Mouse (Mus musculus): ENCODE data around the gene Dnajc13.

Gene Dnajc13

DNA sequence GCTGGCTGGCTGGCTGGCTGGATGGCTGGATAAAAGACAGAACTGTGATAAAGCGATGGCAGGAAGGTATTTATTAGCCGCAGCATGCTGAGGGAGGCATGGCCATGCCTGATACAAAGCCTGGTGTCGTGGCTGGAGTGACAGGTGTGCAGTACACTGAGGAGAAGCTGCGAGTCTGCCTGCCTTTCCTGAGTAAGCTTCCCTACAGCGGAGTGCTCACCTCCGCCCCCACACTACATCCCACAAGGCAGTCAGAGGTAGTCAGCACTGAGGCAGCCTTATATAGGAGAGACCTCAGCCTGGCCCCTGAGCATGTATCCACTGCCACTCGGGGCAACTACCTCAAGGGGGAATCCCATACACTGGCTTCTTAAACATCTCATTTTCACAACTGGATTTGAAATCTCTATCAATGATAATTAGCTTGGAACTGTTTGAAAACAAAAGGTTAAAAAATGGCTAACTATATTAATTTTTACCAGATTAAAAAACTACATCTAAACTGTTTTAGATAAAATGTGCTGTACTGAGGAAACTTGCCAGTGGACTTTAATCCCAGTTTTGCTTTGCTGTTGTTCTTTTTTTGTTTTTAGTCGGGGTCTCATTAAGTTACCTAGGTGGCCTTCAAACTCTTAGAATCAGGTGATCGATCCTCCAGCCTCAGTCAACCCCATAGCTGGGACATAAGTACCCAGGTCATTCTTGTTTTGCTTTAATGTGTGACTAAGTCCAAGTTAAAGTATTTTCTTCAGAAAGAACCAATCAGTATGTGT, 8.1 kb downstream of the Dnajc13 start:
- in situ Hi-C loops (cut with MboI), result no loop called here

DNA sequence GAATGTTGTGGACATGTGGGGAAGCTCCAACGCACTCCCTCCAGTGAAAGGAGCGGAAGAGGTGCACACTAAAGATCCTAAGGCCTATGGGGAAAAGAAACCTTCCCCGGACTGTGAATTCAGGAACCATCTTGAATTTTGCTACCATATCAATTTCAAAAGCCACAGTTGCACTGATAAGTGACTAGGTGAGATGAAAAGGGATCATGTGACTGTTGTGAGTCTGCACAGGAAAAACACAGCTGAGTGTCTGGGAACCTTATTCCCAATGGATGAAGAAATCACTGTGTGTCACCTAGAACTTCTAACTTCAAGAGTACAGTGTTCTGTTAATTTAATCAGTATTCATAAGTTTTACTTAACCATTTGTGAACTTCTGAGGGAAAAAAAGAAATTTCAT, 10.1 kb downstream of the Dnajc13 start:
- in situ Hi-C loops (cut with MboI), result no loop called here

DNA sequence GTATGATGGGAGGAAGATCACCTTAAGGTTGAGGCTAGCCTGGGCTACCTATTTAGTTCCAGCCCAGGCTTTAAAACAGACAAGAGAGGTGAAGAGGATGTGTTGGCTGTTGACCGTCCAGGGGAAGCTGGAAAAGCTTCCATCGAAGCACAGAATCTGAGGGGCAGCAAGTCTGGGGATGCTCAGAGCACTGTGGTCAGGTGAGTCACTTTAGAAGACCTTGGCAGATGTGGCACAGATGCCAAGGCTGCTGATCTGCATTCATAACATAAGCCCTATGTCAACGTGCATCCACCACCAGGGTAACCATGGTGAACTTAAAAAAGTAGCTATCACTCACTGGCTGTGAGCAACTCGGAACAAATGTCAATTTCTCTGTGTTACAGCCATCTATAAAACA, 11.0 kb downstream of the Dnajc13 start:
- in situ Hi-C loops (cut with MboI), result no loop called here

DNA sequence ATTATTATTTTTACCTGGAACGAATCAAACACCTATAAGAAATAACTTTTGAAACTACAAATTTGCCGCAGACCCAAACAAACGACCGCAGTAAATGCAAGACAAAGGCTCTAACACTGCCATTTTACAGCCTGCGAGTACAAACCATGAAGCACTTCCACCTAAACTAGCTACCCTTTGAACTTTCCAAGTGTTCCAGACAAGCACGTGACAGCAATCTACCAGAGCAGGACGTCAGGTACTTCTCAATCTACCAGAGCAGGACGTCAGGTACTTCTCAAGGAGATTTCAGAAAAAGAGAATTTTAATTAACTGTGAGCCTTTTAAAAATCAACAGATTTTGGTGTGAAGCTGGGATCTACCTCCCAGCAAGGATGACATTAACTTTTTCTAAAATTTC, 11.6 kb downstream of the Dnajc13 start:
- in situ Hi-C loops (cut with MboI), result no loop called here

DNA sequence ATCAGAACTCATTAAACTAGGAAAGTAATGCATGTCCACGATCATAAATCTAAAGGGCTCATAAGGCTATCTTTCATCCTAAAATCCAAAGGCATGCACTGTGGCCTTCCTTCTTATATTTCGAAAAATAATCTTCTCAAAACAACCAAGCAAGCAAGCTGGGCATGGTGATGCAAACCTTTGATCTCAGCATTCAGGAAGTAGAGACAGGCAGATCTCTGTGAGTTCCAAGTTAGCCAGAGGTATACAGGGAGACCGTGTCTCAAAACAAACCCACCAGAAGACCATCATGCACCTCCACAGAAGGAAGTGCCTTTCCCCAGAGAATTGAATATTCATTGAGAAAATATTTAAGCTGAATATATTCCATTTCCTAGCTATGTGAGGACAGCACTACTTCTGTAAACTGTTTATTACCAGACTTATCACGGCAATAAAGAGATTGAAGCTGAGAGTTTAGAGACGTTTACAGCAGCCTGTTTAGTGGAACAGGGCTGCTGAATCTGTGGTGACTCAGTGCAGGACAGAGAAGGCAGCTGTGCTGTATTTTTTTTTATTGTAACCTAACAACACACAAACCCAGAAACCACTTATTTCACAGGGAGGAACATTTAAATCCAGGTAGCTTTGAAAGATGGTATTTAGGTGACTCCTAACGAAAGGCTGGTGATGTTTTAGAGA, 15.3 kb downstream of the Dnajc13 start:
- in situ Hi-C loops (cut with MboI), result no loop called here

DNA sequence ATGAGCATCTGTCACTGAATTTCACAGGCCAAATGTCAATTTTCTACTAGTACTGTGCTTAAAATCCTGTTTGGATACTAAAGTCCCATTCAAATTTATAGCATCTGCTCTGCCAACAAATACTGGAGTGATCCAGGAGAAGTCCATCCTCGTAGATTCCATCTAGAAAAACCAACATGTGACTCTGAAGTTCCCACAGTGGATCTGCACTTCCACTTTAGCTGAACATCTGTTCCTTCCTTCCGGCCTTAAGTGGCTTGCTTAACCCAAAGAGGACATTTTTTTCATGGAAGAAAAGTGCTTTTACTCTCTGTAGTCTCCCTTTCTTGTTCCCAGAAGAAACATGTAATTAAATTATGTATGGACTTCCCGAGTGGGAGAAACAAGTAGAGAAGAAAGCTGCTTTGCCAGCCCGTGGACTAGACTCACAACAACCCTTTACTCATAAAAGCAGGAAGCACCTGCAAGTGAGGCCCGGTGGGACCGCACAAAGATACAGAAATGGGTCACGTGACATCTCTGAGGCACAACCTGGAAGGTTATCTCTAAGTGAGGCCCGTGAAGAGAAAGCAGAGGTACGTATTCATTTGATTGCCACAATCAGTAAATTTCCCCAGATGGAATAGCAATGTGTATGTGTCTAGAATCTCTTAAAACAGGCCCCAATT, 18.8 kb downstream of the Dnajc13 start:
- in situ Hi-C loops (cut with MboI), result no loop called here

DNA sequence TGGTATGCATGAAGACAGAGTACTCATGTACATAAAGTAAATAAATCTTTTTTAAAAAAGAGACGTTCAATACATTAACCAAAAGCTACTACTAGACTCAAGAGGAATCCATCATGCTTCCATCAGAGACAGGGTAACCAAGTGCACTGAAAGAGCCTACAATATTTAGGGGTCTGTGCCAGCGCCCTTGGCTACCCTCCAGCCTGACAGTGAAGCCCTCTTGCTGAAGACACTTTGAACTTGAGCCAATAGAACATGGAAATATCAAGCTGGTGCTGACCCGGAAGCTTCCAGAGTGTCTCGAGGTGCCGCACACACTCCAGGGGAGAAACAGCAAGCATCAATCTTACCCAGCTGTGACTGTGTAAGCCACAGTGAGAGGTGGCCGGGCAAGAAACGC, 22.6 kb downstream of the Dnajc13 start:
- in situ Hi-C loops (cut with MboI), result no loop called here

DNA sequence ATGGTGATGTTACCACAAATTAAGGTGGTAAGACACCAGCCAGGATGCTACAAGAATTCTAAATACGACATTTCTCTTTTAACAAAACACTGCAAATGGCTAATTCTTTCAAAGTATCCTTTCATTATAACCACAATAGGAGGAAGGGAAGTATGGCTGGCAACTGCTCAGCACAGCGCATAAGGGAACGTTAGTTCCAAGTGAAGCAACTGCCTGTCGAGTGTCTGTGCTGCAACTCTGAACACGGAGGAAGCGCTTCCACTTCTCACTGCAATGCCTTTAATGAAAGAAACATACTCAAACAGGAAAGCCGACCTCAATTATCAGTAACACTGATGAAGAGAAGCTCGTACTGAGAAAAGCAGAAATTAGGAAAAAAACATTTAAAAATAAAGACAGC, 23.7 kb downstream of the Dnajc13 start:
- in situ Hi-C loops (cut with MboI), result no loop called here

DNA sequence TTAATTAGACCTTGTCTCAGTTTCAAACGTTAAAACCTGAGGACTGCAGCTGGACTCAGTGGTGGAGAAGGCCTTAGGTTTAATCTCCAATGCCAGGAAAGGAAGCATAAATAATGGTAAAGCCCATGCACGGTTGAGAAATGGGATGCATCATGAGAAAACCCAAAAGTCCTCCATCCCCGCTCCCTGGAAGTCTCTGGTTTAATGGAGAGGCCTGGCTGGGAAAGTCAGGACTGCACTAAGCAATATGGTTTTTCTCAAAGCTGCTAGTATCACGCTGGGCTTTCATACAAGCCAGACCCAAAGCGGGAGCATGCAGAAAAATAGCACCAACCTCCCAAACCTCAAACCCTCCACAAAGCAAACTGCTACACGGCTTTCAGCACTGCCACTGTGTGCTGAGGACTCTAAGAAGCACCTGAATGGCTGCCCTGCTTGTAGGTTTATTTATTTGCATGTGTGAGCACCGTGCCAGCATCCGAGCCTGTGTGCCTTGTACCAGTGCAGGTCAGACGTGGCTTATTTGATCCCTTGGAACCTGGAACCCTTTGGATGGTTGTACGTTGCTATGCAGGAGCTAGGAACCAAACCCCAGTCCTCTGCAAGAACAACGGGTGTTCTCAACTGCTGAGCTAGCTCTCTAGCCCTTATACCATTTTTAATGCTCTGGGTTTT, 26.3 kb downstream of the Dnajc13 start:
- in situ Hi-C loops (cut with MboI), result no loop called here

DNA sequence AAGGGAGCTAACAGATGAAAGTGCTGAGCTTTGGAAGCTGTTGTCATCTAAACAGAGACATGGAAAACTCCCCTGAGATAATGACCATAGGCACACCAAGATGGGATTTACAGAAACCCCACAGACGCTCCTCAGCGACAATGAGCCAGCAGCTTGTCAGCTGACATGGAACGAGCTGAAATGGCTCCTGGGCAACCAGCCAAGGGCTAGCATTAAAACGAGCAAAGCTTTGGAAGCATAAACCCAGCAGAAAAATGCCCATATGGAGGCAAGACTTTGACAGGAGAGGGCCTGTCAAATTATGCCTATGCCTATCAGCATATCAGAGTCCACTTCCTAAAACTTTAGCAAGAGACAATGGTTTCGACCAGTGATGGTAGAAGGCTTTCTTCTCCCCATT, 27.0 kb downstream of the Dnajc13 start:
- in situ Hi-C loops (cut with MboI), result no loop called here

DNA sequence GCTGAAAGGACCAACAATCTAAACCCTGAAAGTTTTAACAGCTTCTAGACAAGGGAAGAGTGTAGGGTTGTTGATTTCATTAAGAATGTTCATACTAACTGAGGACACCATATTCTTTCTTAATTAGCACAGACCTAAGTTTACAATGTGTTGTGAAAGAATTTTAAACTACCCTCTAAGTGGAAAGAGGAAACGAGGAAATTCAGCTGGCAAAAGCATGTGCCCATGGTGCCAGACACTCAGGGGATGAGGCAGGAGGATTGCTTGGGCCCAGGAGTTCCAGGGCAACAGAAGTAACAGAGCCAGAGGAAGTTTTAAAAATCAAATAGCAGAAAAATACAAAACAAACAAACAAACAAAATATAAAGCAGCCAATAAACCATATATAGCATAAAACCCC, 28.9 kb downstream of the Dnajc13 start:
- in situ Hi-C loops (cut with MboI), result no loop called here

DNA sequence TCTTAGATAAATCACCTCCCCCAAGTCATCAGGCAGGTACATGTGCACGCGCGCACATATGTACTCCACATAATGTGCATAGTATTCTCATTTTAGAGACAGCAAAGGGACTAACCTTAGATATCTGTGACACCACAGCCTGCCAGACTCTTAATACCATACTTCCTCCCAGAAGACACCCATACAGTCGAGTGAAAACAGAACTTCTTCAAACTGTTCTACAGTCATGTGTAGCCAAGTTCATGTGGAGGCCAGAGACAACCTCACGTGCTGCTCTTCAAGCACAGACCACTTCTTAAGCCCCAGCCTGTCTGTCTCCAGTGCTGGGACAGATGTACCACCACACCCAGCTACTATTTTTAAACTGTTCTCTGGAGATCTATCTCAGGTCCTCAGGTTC, 29.7 kb downstream of the Dnajc13 start:
- in situ Hi-C loops (cut with MboI), result no loop called here

DNA sequence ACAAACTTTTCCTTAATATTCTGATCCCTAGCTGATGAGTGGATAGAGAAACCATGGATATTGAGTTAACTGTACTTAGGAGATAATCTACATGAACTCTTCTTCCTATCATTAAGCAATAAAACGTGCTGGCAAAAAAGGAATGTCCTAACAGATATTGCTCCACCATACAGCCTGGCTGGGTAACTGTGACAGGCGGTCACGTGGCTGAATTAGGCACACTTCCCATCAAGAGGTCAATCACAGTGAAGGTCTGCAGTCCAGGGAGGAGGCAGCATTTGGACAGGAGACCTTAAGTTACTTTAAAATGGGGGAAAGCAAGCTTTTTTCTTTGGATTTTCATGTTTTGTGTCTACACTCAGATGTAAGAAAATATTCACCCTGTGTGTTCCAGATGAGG, 30.7 kb downstream of the Dnajc13 start:
- in situ Hi-C loops (cut with MboI), result no loop called here

DNA sequence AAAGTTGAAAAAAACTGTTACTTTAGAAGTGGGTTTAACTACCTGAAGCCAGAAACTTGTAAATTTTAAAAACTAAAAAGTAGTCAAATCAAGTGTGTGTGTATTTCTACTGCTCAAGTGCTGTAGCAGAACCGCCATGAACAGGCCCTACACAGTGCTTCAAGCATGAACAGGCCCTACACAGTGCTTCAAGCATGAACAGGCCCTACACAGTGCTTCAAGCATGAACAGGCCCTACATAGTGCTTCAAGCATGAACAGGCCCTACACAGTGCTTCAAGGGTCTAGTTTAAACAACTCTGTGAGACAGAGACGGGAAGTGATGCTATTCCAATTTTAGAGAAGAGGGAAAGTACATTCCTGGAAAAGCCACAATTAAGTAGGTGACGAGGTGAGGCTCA, 51.3 kb downstream of the Dnajc13 start:
- in situ Hi-C loops (cut with MboI), result no loop called here

DNA sequence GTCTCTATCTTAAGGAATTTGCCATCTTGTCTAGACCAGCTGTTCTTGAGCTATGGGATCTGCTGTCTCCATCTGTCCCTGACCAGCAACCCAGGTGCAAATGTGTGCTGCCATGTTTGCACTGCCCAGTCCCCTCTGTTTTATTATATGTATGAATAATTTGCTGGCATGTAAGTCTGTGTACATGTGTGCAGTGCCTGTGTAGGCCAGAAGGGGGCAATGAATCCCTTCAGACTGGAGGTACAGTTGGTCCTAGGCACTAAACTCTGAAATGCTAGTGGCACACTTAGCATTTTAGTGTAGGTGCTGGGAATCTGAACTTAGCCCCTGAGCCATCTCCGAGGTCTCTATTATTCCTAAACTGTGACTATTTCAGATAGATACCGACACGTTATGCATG, 58.9 kb downstream of the Dnajc13 start:
- in situ Hi-C loops (cut with MboI), result no loop called here

DNA sequence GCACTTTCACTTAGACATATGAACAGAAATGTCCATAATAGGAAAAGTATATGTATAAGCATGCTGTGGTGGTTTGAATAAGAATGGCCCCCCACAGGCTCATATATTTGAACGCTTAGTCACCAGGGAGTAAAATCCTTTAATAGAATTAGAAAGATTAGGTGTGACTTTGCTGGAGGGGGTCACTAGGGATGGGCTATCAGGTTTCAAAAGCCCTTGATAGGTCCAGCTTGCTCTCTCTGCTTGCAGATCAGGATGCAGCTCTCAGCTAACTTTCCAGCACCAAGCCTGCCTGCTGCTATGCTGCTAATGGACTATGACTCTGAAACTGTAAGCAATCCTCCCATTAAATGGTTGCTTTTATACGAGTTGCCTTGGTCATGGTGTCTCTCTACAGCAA, 68.2 kb downstream of the Dnajc13 start:
- in situ Hi-C loops (cut with MboI), result no loop called here

DNA sequence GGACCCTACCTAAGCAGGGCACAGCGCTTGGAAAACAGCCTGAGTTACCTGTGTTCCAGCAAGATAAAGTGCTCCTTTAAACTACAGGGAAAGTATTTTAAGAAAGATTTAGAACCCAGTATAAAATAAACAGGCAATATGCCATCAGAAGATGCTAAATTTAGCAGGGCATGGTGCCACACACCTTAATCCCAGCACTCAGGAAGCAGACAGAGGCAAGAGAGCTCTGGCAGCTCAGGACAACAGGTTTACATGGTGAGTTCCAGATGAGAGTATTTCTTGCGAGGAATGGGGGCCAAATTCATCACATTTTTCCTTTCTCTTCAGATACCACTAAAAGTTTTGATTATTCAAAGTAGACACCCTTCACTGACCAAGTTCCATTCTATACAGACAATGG, 68.8 kb downstream of the Dnajc13 start:
- in situ Hi-C loops (cut with MboI), result no loop called here

DNA sequence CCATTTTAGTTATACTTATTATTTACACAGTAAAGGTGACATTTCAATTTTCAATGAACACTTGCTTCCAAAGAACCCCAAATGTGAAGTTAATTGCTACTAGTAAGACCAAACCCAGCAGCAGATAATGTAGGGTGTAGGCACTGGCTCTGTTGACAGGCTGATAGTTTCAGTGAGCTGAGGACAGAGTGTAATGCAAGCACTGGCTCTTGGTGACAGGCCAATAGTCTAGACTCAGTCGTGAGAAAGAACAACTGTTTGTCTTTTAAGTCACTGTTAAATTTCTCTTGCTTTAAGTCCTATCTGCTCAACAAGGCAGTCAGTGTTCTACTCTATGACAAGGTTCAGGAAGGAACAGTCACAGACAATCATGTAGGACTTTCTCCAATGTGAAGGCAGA, 69.4 kb downstream of the Dnajc13 start:
- in situ Hi-C loops (cut with MboI), result no loop called here

DNA sequence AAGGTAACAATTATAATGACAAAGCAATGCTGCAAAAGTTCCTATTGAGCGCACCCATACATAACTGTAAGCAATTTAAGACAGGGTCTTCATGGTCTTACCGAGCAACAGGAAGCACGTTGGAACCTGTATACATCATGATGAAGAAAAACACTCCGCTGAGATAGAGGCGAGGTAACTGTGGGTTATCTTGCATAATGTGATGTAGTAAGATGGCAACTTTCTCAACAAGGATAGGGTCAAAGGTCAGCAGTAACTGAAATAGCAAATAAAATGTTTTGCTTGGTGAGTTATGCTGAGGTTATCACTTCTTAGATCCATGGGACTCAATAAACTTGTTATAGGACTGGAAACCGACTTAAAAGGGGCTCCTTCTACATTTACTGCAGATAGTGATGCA, 70.2 kb downstream of the Dnajc13 start:
- in situ Hi-C loops (cut with MboI), result no loop called here

DNA sequence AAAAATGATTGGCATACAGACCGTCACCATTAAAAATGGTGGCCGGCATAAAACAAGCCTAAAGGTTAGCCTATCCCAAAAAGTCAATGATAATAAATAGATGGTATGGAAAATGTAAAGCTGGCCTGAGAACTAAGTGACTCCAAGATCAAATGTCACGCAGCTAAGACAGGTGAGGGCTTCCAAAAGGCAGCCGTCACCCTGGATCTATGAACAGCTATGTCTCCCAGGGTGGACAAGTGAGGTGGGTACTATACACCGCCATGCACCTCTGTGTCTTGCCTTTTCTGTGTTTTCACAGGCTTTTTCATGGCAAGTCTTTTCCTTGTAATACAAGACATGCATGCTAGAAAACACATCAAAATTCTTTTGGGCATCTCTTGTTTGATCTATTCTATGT, 73.1 kb downstream of the Dnajc13 start:
- in situ Hi-C loops (cut with MboI), result no loop called here

DNA sequence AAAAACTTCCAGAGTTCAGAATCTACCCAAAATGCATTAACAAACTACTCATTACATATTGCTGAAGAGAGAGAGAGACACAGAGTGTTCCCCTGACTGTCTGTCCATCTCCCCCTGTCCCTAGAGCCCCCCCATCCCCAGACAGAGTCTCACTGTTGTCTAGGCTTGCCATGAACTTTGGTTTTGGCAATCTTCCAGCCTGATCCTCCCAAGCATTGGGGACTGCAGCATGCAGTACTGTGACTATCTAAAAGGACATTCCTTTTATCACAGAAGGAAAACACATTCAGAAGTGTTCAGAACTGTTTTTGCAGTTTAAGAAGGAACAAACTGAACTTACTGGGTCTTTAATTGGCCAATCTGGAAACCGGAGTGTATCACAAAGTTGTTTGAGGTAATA, 74.0 kb downstream of the Dnajc13 start:
- in situ Hi-C loops (cut with MboI), result no loop called here

DNA sequence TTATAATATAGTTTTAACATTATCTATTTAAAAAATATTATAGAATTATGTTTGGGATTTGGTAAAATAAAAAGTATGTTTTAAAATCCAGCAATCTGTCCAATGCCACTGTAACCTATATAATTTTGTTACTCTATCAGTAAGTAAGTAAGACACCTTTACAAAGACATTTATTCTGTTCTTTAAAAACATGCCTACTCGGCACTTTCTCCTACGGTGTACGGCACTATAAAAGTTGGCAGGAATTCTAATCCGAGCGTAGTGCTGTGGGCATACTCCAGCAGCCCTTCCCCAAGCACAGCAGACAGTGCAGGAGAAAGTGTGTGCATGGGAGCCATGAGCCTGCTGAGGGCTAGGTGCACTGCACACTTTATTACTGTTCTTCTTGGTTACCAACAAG, 75.7 kb downstream of the Dnajc13 start:
- in situ Hi-C loops (cut with MboI), result no loop called here

DNA sequence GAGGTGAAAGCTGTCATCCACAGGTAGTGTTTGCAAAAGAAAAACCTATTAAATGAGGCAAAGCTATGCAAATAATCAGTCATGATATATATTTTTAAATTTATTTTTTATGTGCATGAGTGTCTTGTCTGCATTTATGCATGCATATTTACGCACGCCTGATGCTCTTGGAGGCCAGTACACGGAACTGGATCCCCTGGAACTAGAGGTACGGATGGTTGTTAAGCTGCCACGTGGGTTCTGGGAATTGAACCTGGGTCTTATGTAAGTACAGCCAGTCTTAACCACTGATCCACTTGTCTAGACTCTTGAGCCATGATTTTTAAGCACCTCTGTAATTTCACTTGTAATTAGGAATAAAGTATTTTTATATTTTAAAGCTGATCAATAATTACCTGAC, 79.5 kb downstream of the Dnajc13 start:
- in situ Hi-C loops (cut with MboI), result no loop called here

Measured in mature B cell (primary cell).